ENCODE assay signal across 1 mouse cellular context in the genomic region with DNA sequence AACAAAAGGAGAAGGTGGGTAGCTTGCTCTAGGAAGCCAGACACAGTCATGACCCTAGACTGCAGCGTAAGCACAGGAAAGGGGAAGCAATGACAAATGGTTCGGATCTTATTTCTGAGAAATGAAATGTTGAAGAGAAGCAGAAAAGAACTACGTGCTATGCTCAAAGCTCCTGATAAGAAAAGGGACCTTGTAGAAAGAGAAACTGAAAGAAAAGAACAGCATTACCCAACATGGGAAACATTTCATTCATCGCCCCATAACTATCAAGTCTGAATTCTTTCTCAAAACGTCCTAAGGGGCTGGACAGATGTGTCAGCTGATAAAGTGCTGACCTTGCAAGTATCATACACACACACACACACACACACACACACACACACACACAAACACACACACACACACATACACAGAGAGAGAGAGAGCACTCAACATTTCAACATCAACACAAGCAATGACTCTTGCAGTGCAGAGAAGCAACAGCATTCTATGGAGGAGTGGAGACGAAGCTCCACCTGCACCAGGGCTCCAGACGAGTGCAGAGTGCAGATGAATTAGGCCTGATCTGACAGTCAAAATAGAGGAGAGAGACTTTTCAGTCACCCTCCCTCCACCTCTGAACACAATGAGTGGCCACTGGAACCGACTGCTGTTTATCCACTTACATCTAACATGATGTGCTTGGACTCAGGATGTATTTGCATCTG.
TF ChIP-seq lines count a peak whose summit lies in the region.

No protein-coding gene starts in this region.

TF ChIP-seq in MEL, 35 proteins besides CTCF, POLR2A, EP300 and RAD21 (continued from another document):
- TF ChIP-seq ZMIZ1 (IDR thresholded peaks at IDR 0.05; ENCODE audit: low read depth, low read length) (no peak), MEF2A (IDR thresholded peaks at IDR 0.05; ENCODE audit: extremely low read depth, insufficient replicate concordance, low read depth, low read length, poor library complexity, severe bottlenecking) (no peak), TBP (IDR thresholded peaks at IDR 0.05; ENCODE audit: low read depth, low read length) (no peak), POLR2AphosphoS2 (IDR thresholded peaks at IDR 0.05; ENCODE audit: low read length) (no peak), JUND (IDR thresholded peaks at IDR 0.05; ENCODE audit: low read depth, low read length) (no peak), TCF12 (IDR thresholded peaks at IDR 0.05; ENCODE audit: low read depth, low read length) (no peak), TAL1 (IDR thresholded peaks at IDR 0.05; ENCODE audit: low read length) (no peak), KAT2A (conservative IDR thresholded peaks at IDR 0.05; ENCODE audit: low read depth, low read length) (no peak), POLR2AphosphoS5 (IDR thresholded peaks at IDR 0.05; ENCODE audit: borderline replicate concordance, low read depth, low read length) (no peak), CHD1 (IDR thresholded peaks at IDR 0.05; ENCODE audit: low read depth, low read length) (no peak), BHLHE40 (IDR thresholded peaks at IDR 0.05; ENCODE audit: borderline replicate concordance, low read depth, low read length) (no peak), SIN3A (IDR thresholded peaks at IDR 0.05; ENCODE audit: low read length) (peak; percentile 69), MAZ (IDR thresholded peaks at IDR 0.05; ENCODE audit: low read depth, low read length) (no peak), SMC3 (IDR thresholded peaks at IDR 0.05; ENCODE audit: low read depth, low read length) (no peak), MXI1 (IDR thresholded peaks at IDR 0.05; ENCODE audit: low read depth, low read length) (peak; percentile 30; the same call in 1 of the 2 replicates), UBTF (IDR thresholded peaks at IDR 0.05; ENCODE audit: borderline replicate concordance, insufficient read depth, low read depth, low read length) (no peak), GATA1 (IDR thresholded peaks at IDR 0.05; ENCODE audit: low read depth, low read length) (peak; percentile 55; the same call in 1 of the 2 replicates), NELFE (IDR thresholded peaks at IDR 0.05; ENCODE audit: low read depth, low read length) (no peak)
